Mouse (Mus musculus) right cerebral cortex, postnatal 4 days (tissue): Measurements from ENCODE around the gene Tmem86b.

ENCODE experiments used
- DNase-seq: peaks from one replicate; pipeline ENCODE4 v3.0.0-alpha.2; 2022

Gene Tmem86b

GRCm38 (mm10) chr7:4631031-4631430 is at the start of gene Tmem86b:
TSS of gene Tmem86b (minus strand) at chr7:4631422.
- no peak for DNase-seq

GRCm38 (mm10) chr7:4675200-4675599 is 44.0 kb upstream of the Tmem86b start:
- no peak for DNase-seq

DNA sequence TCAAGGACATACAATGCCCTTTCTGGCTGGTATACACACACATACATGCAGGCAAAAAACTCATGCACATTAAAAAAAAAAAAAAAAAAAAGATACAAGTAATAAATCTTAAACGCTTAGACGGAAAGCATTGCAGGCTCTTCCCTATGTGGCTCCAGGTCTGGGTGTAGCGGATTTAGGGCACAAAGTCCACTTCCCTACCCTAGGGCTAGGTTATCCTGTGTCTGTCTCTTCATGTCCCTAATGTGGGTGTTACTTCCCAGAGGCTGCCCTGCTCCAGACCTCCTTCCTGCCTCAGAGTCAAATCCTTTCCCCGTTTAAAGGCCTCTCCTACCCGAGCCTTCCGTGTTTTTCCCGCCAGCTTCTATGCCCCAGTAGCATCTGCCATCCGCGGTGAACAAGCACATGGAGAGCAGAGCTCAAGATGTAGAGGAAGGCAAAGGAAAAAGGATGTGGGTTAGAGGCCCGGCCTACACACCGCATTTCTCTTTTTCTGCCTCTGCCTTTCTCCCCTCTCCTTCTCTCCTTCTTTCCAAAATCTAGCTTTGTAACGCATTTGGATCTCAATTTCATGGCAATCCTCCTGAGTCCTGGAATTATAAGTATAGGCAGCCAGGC is 43.0 kb upstream of the Tmem86b start:
- DNase-seq: no peak

DNA sequence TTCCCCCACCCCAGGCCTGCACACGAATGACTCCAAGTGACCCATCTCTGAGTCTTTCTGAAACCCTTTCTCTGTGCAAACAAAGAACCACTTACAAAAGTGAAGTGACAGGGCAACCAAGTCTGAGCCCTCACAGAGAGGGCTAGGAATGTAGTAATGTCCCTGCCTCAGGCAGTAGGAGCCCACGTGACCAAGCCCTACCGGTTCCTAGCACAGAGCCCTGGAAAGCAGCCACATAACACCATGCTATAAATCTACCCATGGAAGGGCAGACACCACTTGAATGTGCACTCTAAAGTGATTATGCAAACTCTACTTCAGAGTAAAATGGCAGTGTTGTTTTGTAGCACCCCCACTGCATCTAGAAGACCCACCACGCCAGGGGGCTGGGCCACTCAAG is 40.7 kb upstream of the Tmem86b start:
- DNase-seq: no peak

DNA sequence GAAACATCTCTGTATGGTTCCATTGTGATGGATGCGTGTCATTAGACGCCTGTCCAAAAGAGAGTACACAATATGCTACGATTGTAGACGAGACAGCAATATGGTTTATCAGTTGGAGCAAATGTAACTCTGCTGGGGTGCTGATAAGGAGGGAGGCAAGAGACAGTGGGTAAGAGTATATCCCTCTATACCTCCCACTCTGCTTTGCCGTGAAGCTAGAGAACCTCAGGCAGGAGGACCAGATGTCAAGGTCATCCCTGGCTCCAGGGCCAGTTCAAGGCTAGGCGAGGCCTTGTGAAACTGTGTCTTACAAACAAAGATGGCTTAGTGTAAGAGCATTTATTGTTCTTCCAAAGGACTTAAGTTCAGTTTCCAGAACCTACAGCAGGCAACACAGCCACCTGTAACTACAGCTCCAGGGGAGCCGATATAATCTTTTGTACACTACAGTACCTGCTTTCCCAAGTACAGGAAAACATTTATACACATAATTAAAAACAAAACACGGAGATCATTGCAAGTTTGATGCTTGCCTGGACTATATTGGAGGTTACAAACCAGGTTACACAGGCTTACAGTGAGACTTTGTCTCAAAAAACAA is 39.5 kb upstream of the Tmem86b start:
- no peak for DNase-seq

DNA sequence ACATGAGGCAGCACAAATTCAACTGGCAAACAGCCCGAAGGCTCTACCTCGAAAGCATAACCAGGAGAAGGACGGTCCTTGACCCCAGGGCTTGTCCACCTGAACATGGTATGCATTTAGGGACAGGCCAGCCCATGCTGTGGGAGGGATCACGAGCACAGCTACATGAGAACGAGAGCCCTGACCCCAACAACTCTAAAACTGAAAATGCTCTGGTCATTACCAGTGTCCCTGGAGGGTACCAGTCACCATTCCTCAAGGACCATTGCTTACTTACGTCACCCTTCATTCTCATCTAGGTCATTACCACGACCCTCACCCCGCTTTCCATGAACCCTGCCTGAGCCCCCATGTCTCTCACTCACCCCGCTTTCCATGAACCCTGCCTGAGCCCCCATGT is 37.9 kb upstream of the Tmem86b start:
- DNase-seq: no peak

DNA sequence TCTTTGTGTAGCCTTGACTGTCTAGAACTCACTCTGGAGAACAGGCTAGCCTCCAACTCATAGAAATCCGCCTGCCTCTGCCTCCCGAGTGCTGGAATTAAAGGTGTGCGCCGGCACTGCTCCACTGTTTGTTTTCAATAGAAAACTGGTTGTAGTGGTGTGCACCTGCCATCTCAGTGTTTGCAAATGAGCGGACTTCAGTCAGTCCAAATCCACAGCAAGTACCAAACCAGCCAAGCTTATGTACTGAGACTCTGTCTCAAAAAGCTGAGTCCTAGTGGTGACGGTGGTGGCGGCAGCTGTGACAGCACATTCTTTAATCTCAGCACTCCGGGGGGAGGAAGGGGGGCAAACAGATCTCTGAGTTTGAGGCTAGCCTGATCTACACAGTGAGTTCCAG is 37.3 kb upstream of the Tmem86b start:
- no peak for DNase-seq

DNA sequence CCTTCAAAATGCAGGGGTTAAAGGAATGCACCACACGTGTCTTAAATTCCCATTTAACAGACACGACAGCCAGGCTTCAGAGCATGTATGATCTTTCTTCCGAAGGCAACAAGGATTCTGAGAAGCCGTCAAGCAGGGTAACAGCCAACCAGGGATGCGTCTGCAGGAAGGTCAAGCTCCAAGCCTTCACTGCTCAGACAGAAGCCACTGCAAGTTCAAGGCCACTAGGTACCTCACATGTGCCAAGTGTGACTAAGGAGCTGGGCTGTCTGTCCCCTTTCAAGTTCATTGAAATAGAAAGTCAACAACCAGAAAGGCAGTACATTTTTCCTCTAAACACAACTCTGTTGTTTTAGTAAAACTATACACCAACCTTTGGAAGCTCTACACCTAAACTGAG is 35.6 kb upstream of the Tmem86b start:
- DNase-seq: no peak

DNA sequence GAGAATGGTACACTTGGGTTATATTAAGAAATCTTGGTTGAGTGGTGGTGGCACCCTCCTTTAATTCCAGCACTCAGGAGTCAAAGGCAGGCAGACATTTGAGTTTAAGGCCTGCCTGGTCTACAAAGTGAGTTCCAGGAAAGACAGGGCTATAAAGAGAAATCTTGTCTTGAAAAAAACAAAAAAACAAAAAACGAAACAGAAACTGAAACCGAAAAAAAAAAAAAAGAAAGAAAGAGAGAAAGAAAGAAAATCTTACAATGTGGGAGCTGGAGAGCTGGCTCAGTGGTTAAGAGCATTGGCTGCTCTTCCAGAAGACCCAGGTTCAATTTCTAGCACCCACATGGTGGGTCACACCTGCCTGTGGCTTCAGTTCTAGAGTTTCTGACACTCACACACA is 32.5 kb upstream of the Tmem86b start:
- DNase-seq: no peak

DNA sequence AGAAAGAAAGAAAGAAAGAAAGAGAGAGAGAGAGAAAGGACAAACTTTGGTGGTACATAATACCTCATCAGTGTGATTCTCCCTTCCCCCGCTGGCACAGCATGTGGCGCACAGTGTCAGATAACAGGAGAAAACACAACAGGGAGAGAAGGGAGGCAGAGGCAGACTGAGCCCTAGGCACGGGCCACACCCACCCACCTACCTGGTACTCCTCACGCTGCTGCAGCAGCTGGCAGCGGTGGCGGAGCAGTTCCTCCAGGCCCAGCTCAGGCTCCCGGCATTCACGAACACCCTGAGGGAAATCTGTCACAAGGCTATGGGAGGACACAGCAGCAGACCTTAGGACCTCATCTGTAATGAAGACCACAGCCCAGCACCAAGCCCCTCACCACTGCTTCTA is 32.0 kb upstream of the Tmem86b start:
- no peak for DNase-seq

GRCm38 (mm10) chr7:4659911-4660443 is 28.8 kb upstream of the Tmem86b start:
- no peak for DNase-seq

DNA sequence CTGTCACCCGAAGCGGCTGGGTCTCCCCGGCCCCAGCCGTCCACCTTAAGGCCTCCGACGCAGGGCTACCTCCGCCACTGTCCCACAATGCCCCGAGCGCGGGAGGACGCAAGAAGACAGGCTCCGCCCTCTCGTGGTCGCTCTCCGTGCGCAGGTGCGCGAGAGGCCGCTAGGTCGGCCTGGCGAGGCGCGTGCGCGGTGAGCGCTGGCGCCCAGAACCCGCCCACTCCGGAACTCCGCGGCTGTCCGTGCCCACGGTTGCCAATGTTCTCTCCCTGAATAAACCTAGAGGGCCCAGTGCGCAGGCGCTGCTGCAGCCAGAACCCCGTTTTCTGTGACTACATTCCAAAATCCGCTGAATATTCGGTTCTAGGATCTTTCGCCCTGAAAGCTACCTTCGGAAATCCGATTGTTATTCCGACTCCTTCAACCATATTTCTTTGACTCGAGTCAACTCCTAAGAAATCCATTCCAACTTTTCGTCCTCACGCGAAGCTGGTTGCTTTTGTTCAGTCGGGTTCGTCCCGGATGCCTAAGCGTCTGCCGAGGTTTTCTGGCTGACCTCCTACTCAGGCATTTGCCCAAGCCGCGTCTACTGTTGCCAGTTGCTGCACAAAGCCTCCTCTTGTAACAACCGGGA is 27.8 kb upstream of the Tmem86b start, which contains the start of gene Ppp6r1:
Gene Ppp6r1, minus strand, starts transcription at position 108 of the 640 bp plus-strand sequence.
- peak; percentile 93 for DNase-seq

GRCm38 (mm10) chr7:4658128-4658907 is 27.1 kb upstream of the Tmem86b start:
- DNase-seq: peak; percentile 70

DNA sequence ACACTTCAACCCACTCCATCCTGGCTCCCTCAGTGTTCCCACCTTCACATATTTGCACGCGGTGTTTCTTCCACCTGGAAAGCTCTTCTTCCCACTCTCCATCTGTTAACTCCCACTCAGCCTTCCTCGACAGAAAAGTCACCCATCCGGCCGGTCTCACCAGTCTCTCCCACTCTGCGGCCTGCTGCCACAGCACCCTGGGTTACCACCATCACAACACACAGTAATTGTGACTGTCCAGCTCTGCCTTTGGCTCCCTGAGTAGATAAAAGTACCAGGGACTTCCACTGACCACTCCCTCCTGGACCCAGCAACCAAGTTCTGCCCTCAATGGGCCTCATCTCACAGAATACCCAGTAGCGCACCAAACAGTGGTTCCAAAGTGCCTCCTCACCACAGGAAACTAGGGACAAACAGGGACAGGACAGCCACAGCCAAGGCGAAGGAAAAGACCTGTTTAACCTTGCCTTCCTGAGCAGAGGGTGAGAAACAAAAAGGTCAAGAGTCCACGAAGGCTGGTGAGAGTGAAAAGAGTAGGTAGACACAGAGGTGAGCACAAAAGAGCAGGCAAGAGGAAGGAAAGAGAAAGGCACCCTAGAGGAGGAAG is 26.4 kb upstream of the Tmem86b start:
- DNase-seq: no peak

DNA sequence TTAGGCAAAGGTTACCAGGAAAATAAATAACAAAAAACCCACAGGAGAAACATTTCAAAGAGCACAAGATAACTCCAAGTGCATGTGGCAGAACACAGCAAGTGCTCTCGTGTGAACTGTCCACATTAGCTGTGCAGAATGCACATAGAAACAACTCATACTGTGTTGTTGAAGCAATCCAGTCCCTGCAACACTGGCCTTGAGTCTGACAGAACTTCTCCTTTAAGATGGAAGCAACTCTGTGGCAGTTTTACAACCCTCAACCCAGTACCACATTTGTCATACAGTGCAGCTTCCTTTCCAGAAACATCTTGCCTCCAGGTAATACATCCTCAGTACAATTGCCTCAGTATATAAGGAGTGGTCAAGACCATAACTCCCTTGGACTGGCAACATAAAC is 25.6 kb upstream of the Tmem86b start:
- DNase-seq: no peak

- DNase-seq: no peak
These were observed 24.7 kb upstream of the Tmem86b start for GRCm38 (mm10) chr7:4655916-4656315.

DNA sequence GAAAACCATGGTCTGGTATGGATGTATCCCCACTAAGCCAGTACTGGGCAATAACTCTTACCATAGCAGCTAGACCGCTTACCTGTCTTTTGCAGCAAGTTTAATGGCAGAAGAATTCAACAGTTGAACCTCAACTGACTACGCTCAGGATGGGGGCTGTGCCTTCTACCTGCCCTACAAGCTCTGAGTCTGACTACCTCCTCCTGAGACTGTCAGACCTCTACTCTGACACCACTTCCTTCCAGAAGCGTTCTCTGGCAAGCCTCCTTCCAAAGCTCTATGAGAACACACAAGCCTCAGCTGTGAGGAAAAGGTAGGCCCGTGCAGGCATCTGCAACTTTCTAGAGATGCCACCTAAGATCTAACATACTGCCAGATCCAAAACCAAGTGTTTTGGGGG is 24.2 kb upstream of the Tmem86b start:
- no peak for DNase-seq

- no peak for DNase-seq
These were observed 23.0 kb upstream of the Tmem86b start for GRCm38 (mm10) chr7:4654221-4654620.

DNA sequence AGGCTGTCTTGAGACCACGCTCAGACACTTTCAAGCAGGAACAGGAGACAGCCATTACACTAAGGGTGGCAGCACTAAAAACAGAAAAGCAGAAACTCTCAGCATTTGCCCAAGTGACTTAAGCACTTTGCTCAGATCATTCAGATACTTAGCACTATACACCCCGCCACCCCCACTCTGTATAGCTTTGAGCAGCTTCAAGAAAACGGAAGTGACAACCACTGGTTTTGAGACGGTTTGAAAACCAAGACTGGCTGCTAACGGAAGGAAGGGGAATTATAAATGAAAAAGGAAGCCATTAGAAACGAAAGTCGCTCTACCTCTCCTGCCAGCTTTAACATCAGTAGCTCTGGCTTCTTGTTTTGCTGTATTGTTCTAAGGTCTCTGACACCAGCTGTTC is 22.6 kb upstream of the Tmem86b start:
- DNase-seq: no peak

- DNase-seq: no peak
These were observed 22.1 kb upstream of the Tmem86b start for GRCm38 (mm10) chr7:4653351-4653750.

DNA sequence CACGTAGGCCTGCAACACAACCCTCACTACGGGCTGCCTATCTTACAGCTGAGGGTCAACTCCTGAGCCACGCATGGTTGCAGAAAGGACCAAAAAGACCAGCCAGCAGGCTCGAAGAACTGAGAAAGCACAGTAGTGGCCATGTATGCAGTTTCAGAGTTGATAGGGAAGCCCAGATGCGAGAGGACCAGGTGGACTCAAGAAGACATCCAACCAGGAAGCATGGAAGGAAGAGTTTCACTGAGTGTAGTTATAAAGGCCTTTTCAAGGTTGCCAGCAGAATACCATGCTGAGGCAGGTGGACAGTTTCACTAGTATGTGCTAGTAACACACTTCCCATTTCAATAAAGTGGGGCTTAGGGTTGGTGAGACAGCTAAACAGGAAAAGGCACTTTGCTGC is 21.5 kb upstream of the Tmem86b start:
- no peak for DNase-seq

- no peak for DNase-seq
These were observed 20.4 kb upstream of the Tmem86b start for GRCm38 (mm10) chr7:4651581-4651980.

DNA sequence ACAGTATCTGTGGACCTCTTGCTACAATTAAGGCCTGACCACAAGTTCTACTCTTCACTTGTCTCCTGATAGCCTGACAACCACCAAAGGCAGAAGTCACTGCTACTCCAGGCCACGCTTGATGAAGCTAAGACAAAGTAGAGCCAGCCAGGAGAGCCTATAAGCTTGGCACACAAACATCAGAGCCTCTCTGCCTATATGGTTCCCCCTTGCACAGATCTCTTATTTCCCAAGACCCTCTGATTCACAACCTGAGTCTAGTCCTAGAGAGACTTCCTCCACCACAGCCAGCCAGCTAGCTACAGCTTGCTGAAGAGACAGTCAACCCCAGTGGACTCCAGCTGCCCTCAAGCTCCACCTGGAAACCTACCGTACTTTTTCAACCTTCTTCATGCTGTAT is 16.8 kb upstream of the Tmem86b start:
- DNase-seq: no peak
